Mouse (Mus musculus) embryo, embryonic 10 days (tissue): ENCODE measurements around the gene Ypel4.
"Not testable (repeated sequence)": the region's sequence is repeated elsewhere in the genome, so short reads cannot be mapped to it uniquely, and the experiment has no call there.

Source experiments
- DNase-seq: peaks from one replicate; pipeline ENCODE4 v3.0.0-alpha.2; 2015; ENCODE audit warnings: low spot score

Gene Ypel4

GRCm38 (mm10) chr2:84727172-84727858 lies 6.5 kb upstream of the Ypel4 start, which contains the start of gene Clp1:
Gene Clp1, minus strand, starts transcription at chr2:84727350.
- peak; percentile 100 for DNase-seq

GRCm38 (mm10) chr2:84728191-84728590 lies 5.7 kb upstream of the Ypel4 start:
- not testable (repeated sequence) for DNase-seq

GRCm38 (mm10) chr2:84731206-84731605 lies 2.7 kb upstream of the Ypel4 start:
- no peak for DNase-seq

GRCm38 (mm10) chr2:84732394-84732793 lies 1.5 kb upstream of the Ypel4 start:
- no peak for DNase-seq

GRCm38 (mm10) chr2:84734351-84734864 lies 550 bp downstream of the Ypel4 start:
- peak; percentile 54 for DNase-seq

- DNase-seq: peak; percentile 10
These were observed 1.1 kb downstream of the Ypel4 start for GRCm38 (mm10) chr2:84734919-84735318.

- peak; percentile 37 for DNase-seq
These were observed 1.6 kb downstream of the Ypel4 start for GRCm38 (mm10) chr2:84735346-84735920.

GRCm38 (mm10) chr2:84736312-84737161 lies 2.7 kb downstream of the Ypel4 start:
- DNase-seq: peak; percentile 57

GRCm38 (mm10) chr2:84737451-84737925 lies 3.6 kb downstream of the Ypel4 start:
- DNase-seq: peak; percentile 78

- DNase-seq: peak; percentile 78
These were observed 4.5 kb downstream of the Ypel4 start for GRCm38 (mm10) chr2:84738271-84738911.

GRCm38 (mm10) chr2:84740608-84741333 lies 6.9 kb downstream of the Ypel4 start:
- peak; percentile 39 for DNase-seq

GRCm38 (mm10) chr2:84741841-84742450 lies 8.1 kb downstream of the Ypel4 start:
- peak; percentile 18 for DNase-seq

GRCm38 (mm10) chr2:84742451-84743283 lies 8.8 kb downstream of the Ypel4 start:
- peak; percentile 94 for DNase-seq

- peak; percentile 96 for DNase-seq
These were observed 9.7 kb downstream of the Ypel4 start, which contains the start of gene Gm19426 for GRCm38 (mm10) chr2:84743561-84743960. Gene Gm19426, minus strand, starts transcription at chr2:84743655.

GRCm38 (mm10) chr2:84744126-84744525 lies 10.3 kb downstream of the Ypel4 start:
- peak; percentile 83 for DNase-seq

- no peak for DNase-seq
These were observed 16.3 kb downstream of the Ypel4 start for GRCm38 (mm10) chr2:84750115-84750514.

- DNase-seq: no peak
These were observed 22.4 kb downstream of the Ypel4 start for GRCm38 (mm10) chr2:84756245-84756644.

GRCm38 (mm10) chr2:84757026-84757682 lies 23.3 kb downstream of the Ypel4 start:
- DNase-seq: no peak

GRCm38 (mm10) chr2:84758542-84759127 lies 24.8 kb downstream of the Ypel4 start:
- DNase-seq: peak; percentile 88
